ENCODE assay signal across 24 mouse cellular contexts in genomic region chr9:56550178-56550577, GRCm38 (mm10).
DNase-seq lines count a peak whose midpoint lies in the region; ATAC-seq and TF ChIP-seq lines count a peak whose summit lies in the region.
"Had no signal": no experiment of that assay in that cellular context is flagged by ENCODE, and none has a peak within 500 bp of the region (broad histone marks: within the 10 kb centered on the region; RNA-seq: fewer than 3 reads in every experiment).

No protein-coding gene starts in this region.

- dilution Hi-C loops in CH12.LX (cut with MboI; ENCODE audit: extremely low pct_ligation_motif_present, extremely low pct_unique_long_range_greater_than_20kb, low sequenced_read_pairs) = no loop called here

- no peaks in the 10 kb centered on the region for H3K79me2 ChIP-seq in CH12.LX (replicated peaks; ENCODE audit: control insufficient read depth, extremely low read depth, insufficient read depth, poor library complexity, severe bottlenecking)
- no peaks in the 10 kb centered on the region for H3K79me2 ChIP-seq in macrophage (ENCODE audit: inconsistent target)

- no peak for ATAC-seq in megakaryocyte, adult 5-6 weeks (ENCODE audit: poor library complexity, severe bottlenecking)
- no peak for ATAC-seq in kidney, embryonic 16.5 days (ENCODE audit: low FRiP score, low TSS enrichment)
- ATAC-seq: inflammation-experienced regulatory T-cells, adult 6 months; liver, embryonic 12.5 days; liver, postnatal 0 days; midbrain, embryonic 16.5 days had no signal

- TF ChIP-seq CTCF in CH12.LX (conservative IDR thresholded peaks at IDR 0.05 in 1 of 2, IDR thresholded peaks at IDR 0.05 in 1 of 2; ENCODE audit: low read depth in 2 of 2, low read length in 2 of 2) = no peak

- H3K27ac ChIP-seq in CH12.LX (ENCODE audit: insufficient read depth, low read depth) (peak overlapping the region; percentile 32), macrophage (peak overlapping the region; percentile 21)
- H3K27ac ChIP-seq in kidney, embryonic 16.5 days (ENCODE audit: low read length) = no peak overlapping the region
- H3K27ac ChIP-seq: embryonic facial prominence, embryonic 15.5 days; forebrain, embryonic 12.5 days; hindbrain, embryonic 15.5 days; kidney, embryonic 15.5 days; layer of hippocampus, adult 2 months; left cerebral cortex, adult 2 months; liver, embryonic 12.5 days; neural tube, embryonic 12.5 days had no signal

- peak overlapping the region; percentile 18; the same call in 1 of the 2 replicates for H3K4me2 ChIP-seq in CH12.LX (ENCODE audit: insufficient read depth, low read depth, poor library complexity, severe bottlenecking)
- H3K4me2 ChIP-seq in kidney, embryonic 16.5 days (replicated peaks; ENCODE audit: low read depth, low read length) = no peak overlapping the region
- H3K4me2 ChIP-seq: embryonic facial prominence, embryonic 15.5 days; forebrain, embryonic 12.5 days; heart, embryonic 12.5 days; hindbrain, embryonic 15.5 days; kidney, embryonic 15.5 days; liver, embryonic 12.5 days; neural tube, embryonic 12.5 days had no signal

- H3K4me3 ChIP-seq in megakaryocyte, embryonic 14.5 days (replicated peaks) = peak overlapping the region; percentile 13
- H3K4me3 ChIP-seq in CH12.LX (replicated peaks in 1 of 3; ENCODE audit: low read depth in 2 of 3, low read length in 2 of 3, poor library complexity in 1 of 3) (no peak overlapping the region), macrophage (ENCODE audit: inconsistent target) (no peak overlapping the region)
- H3K4me3 ChIP-seq in kidney, embryonic 16.5 days (ENCODE audit: low read length) = no peak overlapping the region
- H3K4me3 ChIP-seq: embryonic facial prominence, embryonic 15.5 days; forebrain, embryonic 12.5 days; heart, embryonic 12.5 days; hindbrain, embryonic 15.5 days; kidney, embryonic 15.5 days; layer of hippocampus, adult 2 months; left cerebral cortex, adult 2 months; liver, embryonic 12.5 days; neural tube, embryonic 12.5 days had no signal

- peaks cover 42% of the 10 kb centered on the region for H3K4me1 ChIP-seq in megakaryocyte, embryonic 14.5 days
- peaks cover 26 to 46% of the 10 kb centered on the region in 2 experiments for H3K4me1 ChIP-seq in CH12.LX (ENCODE audit: control insufficient read depth in 1 of 2, insufficient read depth in 2 of 2)
- H3K4me1 ChIP-seq in kidney, embryonic 16.5 days (ENCODE audit: insufficient read depth, low read length) = peaks cover 10% of the 10 kb centered on the region

- TF ChIP-seq POLR2A in CH12.LX (IDR thresholded peaks at IDR 0.05; ENCODE audit: low read depth, low read length) = no peak

- H3K9me3 ChIP-seq in megakaryocyte, embryonic 14.5 days = no peaks in the 10 kb centered on the region
- H3K9me3 ChIP-seq in CH12.LX (replicated peaks; ENCODE audit: low read length) = no peaks in the 10 kb centered on the region
- no peaks in the 10 kb centered on the region for H3K9me3 ChIP-seq in kidney, embryonic 16.5 days (ENCODE audit: low read length)
- H3K9me3 ChIP-seq: embryonic facial prominence, embryonic 15.5 days; forebrain, embryonic 12.5 days; heart, embryonic 12.5 days; hindbrain, embryonic 15.5 days; kidney, embryonic 15.5 days; liver, embryonic 12.5 days; neural tube, embryonic 12.5 days had no signal

- TF ChIP-seq RAD21 in CH12.LX (IDR thresholded peaks at IDR 0.05; ENCODE audit: low read depth, low read length) = no peak

- WGBS in macrophage (ENCODE audit: missing documents) = 47% methylated on average over 4 of the region's 4 CpGs
- 59% methylated on average over 4 of the region's 4 CpGs for WGBS in kidney, embryonic 16.5 days

- H3K36me3 ChIP-seq in megakaryocyte, embryonic 14.5 days (replicated peaks; ENCODE audit: low read length) = no peaks in the 10 kb centered on the region
- no peaks in the 10 kb centered on the region for H3K36me3 ChIP-seq in CH12.LX (replicated peaks in 1 of 2; ENCODE audit: control insufficient read depth in 1 of 2, insufficient read depth in 1 of 2, low read length in 1 of 2)
- no peaks in the 10 kb centered on the region for H3K36me3 ChIP-seq in macrophage (ENCODE audit: inconsistent target)
- H3K36me3 ChIP-seq in kidney, embryonic 16.5 days (ENCODE audit: insufficient read depth, low read length) = no peaks in the 10 kb centered on the region
- H3K36me3 ChIP-seq: embryonic facial prominence, embryonic 15.5 days; forebrain, embryonic 12.5 days; heart, embryonic 12.5 days; hindbrain, embryonic 15.5 days; kidney, embryonic 15.5 days; liver, embryonic 12.5 days; neural tube, embryonic 12.5 days had no signal

- in situ Hi-C loops in CH12.LX (cut with MboI; ENCODE audit: low pct_ligation_motif_present, low pct_unique_long_range_greater_than_20kb, low sequenced_read_pairs) = loop anchor here (5.0 kb wide), 1 partner anchor 338 kb away; no protein-coding TSS in a partner anchor

- H3K9ac ChIP-seq in CH12.LX (ENCODE audit: insufficient read depth, low read depth) = no peak overlapping the region
- H3K9ac ChIP-seq in kidney, embryonic 16.5 days (replicated peaks; ENCODE audit: low read length) = no peak overlapping the region
- H3K9ac ChIP-seq: embryonic facial prominence, embryonic 15.5 days; forebrain, embryonic 12.5 days; heart, embryonic 12.5 days; hindbrain, embryonic 15.5 days; kidney, embryonic 15.5 days; liver, embryonic 12.5 days; liver, postnatal 0 days; neural tube, embryonic 12.5 days had no signal

- no peak for TF ChIP-seq EP300 in CH12.LX (IDR thresholded peaks at IDR 0.05; ENCODE audit: low read length)

- DNase-seq in A20 (ENCODE audit: low read depth, low spot score) (peak; percentile 23), CH12.LX (ENCODE audit: extremely low read depth) (peak; percentile 38)
- DNase-seq: adrenal gland, postnatal 25 days; cerebellum, adult 2 months; cerebellum, postnatal 14 days; gastrocnemius, postnatal 25 days; kidney, adult 11 months; liver, postnatal 0 days; lung, postnatal 36 days had no signal

- peaks cover 31% of the 10 kb centered on the region for H3K27me3 ChIP-seq in megakaryocyte, embryonic 14.5 days (replicated peaks)
- no peaks in the 10 kb centered on the region for H3K27me3 ChIP-seq in CH12.LX (replicated peaks)
- no peaks in the 10 kb centered on the region for H3K27me3 ChIP-seq in kidney, embryonic 16.5 days (ENCODE audit: insufficient read depth, low read length)
- H3K27me3 ChIP-seq: embryonic facial prominence, embryonic 15.5 days; heart, embryonic 12.5 days; hindbrain, embryonic 15.5 days; kidney, embryonic 15.5 days; liver, embryonic 12.5 days; neural tube, embryonic 12.5 days had no signal

TF ChIP-seq in CH12.LX, 34 proteins besides CTCF, POLR2A, EP300 and RAD21:
- no peak for TF ChIP-seq BHLHE40 (IDR thresholded peaks at IDR 0.05; ENCODE audit: low read depth, low read length)
- TF ChIP-seq PAX5 (IDR thresholded peaks at IDR 0.05; ENCODE audit: low read length) = no peak
- TF ChIP-seq CHD2 (IDR thresholded peaks at IDR 0.05; ENCODE audit: low read length) = peak; percentile 69
- no peak for TF ChIP-seq ZC3H11A (IDR thresholded peaks at IDR 0.05; ENCODE audit: low read depth, low read length)
